Mouse (Mus musculus) cortical plate, adult 2 months (tissue): Measurements from ENCODE around the gene Dtx4.
A peak's percentile ranks its signal among the peaks of the same experiment; 100 is the strongest.

ENCODE experiments used
- CTCF ChIP-seq: fragments of 200-500 bp; IDR thresholded peaks from 2 replicates; pipeline ENCODE4 v1.5.1; 2011; ENCODE audit warnings: mild to moderate bottlenecking, control low read depth, low read length; ENCODE audit not compliant: insufficient read depth; ENCODE audit errors: extremely low read depth
- POLR2A ChIP-seq: fragments of 200-500 bp; IDR thresholded peaks from 2 replicates; pipeline ENCODE4 v1.6.1; 2011; ENCODE audit warnings: mild to moderate bottlenecking, low read length, control low read depth; ENCODE audit not compliant: insufficient read depth; ENCODE audit errors: extremely low read depth

DNA sequence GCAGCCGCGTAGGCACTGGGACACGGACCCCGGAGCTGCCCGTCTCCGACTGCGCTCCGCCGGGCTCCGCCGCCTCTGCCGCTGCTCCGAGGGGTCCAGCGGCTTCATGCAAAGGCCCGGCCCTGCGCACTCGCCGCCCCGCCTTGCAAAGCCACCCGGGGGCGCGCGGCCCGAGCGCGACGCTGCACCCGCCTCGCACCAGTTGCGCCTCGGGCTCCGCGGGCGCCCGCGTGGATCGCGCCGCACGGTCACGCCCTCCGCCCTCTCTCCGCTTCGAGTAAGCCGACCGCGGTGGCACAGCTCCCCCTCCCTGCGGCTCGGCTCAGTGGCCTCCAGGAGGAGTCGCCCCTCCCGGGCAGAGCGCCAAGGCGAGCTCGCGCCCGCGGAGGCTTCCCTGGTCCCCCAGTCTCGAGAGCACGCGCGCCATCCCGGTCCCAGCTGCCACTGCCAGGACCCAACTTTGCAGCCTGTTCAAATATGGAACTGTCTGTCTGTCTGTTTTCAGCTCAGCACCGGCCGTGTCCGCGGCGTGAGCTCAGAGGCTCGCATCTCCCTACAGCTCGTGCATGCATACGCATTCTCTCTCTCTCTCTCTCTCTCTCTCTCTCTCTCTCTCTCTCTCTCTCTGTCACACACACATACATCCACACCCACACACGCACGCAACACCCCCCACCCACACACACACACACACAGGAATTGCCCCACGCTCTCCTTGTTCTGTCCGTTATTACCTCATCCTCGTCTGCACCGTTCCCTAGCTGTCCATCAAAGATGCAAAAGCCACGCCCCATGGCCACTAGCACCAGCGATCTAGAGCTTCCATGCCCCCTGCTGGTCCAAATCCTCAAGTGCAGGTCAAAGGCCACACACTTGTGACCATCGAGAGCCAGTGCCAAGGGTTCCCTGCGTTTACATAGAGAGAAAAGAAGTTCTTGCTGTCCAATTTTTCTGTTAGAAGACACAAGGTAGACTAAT, at the start of gene Dtx4:
- TF ChIP-seq POLR2A (no peak), CTCF (peak; percentile 91)
